Comparison of ENCODE assay signal across 35 mouse cellular contexts in genomic region chr8:123854252-123854651, GRCm38 (mm10). TPM values are rescaled to one million over a fixed set of nuclear protein-coding genes. Genes with fewer than 3 reads are reported as not detected.
"Had no signal": no experiment of that assay in that cellular context is flagged by ENCODE, and none has a peak within 500 bp of the region (broad histone marks: within the 10 kb centered on the region; RNA-seq: fewer than 3 reads in every experiment).

No protein-coding gene starts in this region.

- H3K27me3 ChIP-seq: limb, embryonic 12.5 days; limb, embryonic 13.5 days; limb, embryonic 15.5 days; liver, embryonic 12.5 days; liver, embryonic 13.5 days; liver, embryonic 15.5 days; midbrain, embryonic 12.5 days; midbrain, embryonic 13.5 days; midbrain, embryonic 15.5 days; neural tube, embryonic 12.5 days had no signal

- DNase-seq: left cerebral cortex, postnatal 4 days; liver; liver, embryonic 13.5 days; liver, postnatal 0 days; lung, adult 18-20 months; lung, adult 2 months; lung, embryonic 14.5 days; lung, postnatal 10 days; lung, postnatal 14 days; lung, postnatal 36 days; lung, postnatal 4 days; midbrain, embryonic 14.5 days had no signal

- H3K4me2 ChIP-seq: limb, embryonic 12.5 days; limb, embryonic 13.5 days; limb, embryonic 15.5 days; liver, embryonic 11.5 days; liver, embryonic 12.5 days; liver, embryonic 13.5 days; liver, embryonic 15.5 days; lung, embryonic 14.5 days; lung, embryonic 15.5 days; midbrain, embryonic 11.5 days; midbrain, embryonic 12.5 days; midbrain, embryonic 13.5 days; midbrain, embryonic 15.5 days; neural tube, embryonic 12.5 days had no signal

- H3K27ac ChIP-seq: limb, embryonic 10.5 days; limb, embryonic 12.5 days; limb, embryonic 13.5 days; limb, embryonic 15.5 days; liver, embryonic 12.5 days; liver, embryonic 13.5 days; liver, embryonic 14.5 days; liver, embryonic 15.5 days; lung, embryonic 15.5 days; macrophage; midbrain, embryonic 10.5 days; midbrain, embryonic 12.5 days; midbrain, embryonic 13.5 days; midbrain, embryonic 15.5 days; neural tube, embryonic 12.5 days had no signal

- H3K9ac ChIP-seq: limb, embryonic 12.5 days; limb, embryonic 13.5 days; limb, embryonic 15.5 days; liver, embryonic 12.5 days; liver, embryonic 13.5 days; liver, embryonic 14.5 days; liver, embryonic 15.5 days; liver, postnatal 0 days; lung, embryonic 14.5 days; lung, embryonic 15.5 days; midbrain, embryonic 12.5 days; midbrain, embryonic 13.5 days; midbrain, embryonic 15.5 days; neural tube, embryonic 12.5 days had no signal

- H3K9me3 ChIP-seq: limb, embryonic 10.5 days; limb, embryonic 12.5 days; limb, embryonic 15.5 days; liver, embryonic 13.5 days; liver, embryonic 15.5 days; lung, embryonic 15.5 days; megakaryocyte, embryonic 14.5 days; midbrain, embryonic 12.5 days; midbrain, embryonic 13.5 days; midbrain, embryonic 15.5 days; neural tube, embryonic 12.5 days had no signal

- ATAC-seq: liver, embryonic 12.5 days; liver, postnatal 0 days; lung, postnatal 0 days; midbrain, embryonic 13.5 days; midbrain, embryonic 15.5 days had no signal

- H3K4me3 ChIP-seq: limb, embryonic 10.5 days; limb, embryonic 12.5 days; limb, embryonic 13.5 days; limb, embryonic 15.5 days; liver, embryonic 12.5 days; liver, embryonic 13.5 days; liver, embryonic 15.5 days; lung, embryonic 15.5 days; megakaryocyte, embryonic 14.5 days; midbrain, embryonic 10.5 days; midbrain, embryonic 12.5 days; midbrain, embryonic 13.5 days; midbrain, embryonic 15.5 days; myocyte; neural tube, embryonic 12.5 days had no signal

- H3K36me3 ChIP-seq: limb, embryonic 10.5 days; limb, embryonic 12.5 days; limb, embryonic 13.5 days; limb, embryonic 15.5 days; liver, embryonic 12.5 days; liver, embryonic 13.5 days; liver, embryonic 15.5 days; lung, embryonic 15.5 days; midbrain, embryonic 12.5 days; midbrain, embryonic 13.5 days; midbrain, embryonic 15.5 days; neural tube, embryonic 12.5 days had no signal

- H3K4me1 ChIP-seq: limb, embryonic 12.5 days had no signal

RNA-seq across cellular contexts. Expression of gene Acta1, which starts 40.3 kb away (rescaled TPM):
- total RNA-seq: megakaryocyte progenitor cell, adult 5-6 weeks; megakaryocyte, adult 5-6 weeks; megakaryocyte-erythroid progenitor cell, adult 5-6 weeks; monocyte, adult 5-6 weeks had no signal
- polyA plus RNA-seq: macrophage; midbrain, embryonic 11.5 days had no signal
